Mouse (Mus musculus): ENCODE measurements at regions not wholly inside any gene's neighbourhood (a gene's known extent, or its start where the extent isn't known, plus 50 kb on each side); places are given as distances from the start of the nearest gene placed in this dataset.

GRCm38 (mm10) chr14:58596936-58597335 lies 526.6 kb downstream of the Fgf9 start:
- TF ChIP-seq CTCF (conservative IDR thresholded peaks at IDR 0.05 in 1 of 2, IDR thresholded peaks at IDR 0.05 in 1 of 2; ENCODE audit: low read depth in 2 of 2, low read length in 2 of 2) = no peak
- no peak for TF ChIP-seq EP300 (IDR thresholded peaks at IDR 0.05; ENCODE audit: low read length)
- TF ChIP-seq ZC3H11A (IDR thresholded peaks at IDR 0.05; ENCODE audit: low read depth, low read length) = no peak
- no peak for TF ChIP-seq MEF2A (IDR thresholded peaks at IDR 0.05; ENCODE audit: borderline replicate concordance, low read depth, low read length)
- no peak for TF ChIP-seq USF1 (IDR thresholded peaks at IDR 0.05; ENCODE audit: low read depth, low read length)
- TF ChIP-seq NRF1 (IDR thresholded peaks at IDR 0.05; ENCODE audit: low read depth, low read length) = no peak
- TF ChIP-seq MAX (IDR thresholded peaks at IDR 0.05; ENCODE audit: low read length) = no peak
- TF ChIP-seq RAD21 (IDR thresholded peaks at IDR 0.05; ENCODE audit: low read depth, low read length) = no peak
- TF ChIP-seq POLR2A (IDR thresholded peaks at IDR 0.05; ENCODE audit: low read depth, low read length) = no peak

Data from CH12.LX (cell line).